Mouse (Mus musculus) heart, postnatal 25 days (tissue): ENCODE measurements around the gene Pet117. TPM values are rescaled to one million over a fixed set of nuclear protein-coding genes. Genes with fewer than 3 reads are reported as not detected.
A peak's percentile ranks its signal among the peaks of the same experiment; 100 is the strongest.
"Not testable (repeated sequence)": the region's sequence is repeated elsewhere in the genome, so short reads cannot be mapped to it uniquely, and the experiment has no call there.

Experiments
- DNase-seq: peaks from one replicate; pipeline ENCODE4 v3.0.0; 2022; ENCODE audit warnings: low spot score
- intact Hi-C: fragments of 180-260 bp; cut with DNase I; formaldehyde crosslinking; loops from one replicate; pipeline ENCODE4 v1.15.1; 2025
- total RNA-seq, 2 experiments: library from RNA; stranded (reverse); gene quantifications; 2 replicates each; pipeline ENCODE4 v1.2.3; 2021

The Pet117 gene
- total RNA-seq, result 1 to 10 TPM; 8.0 to 9.4 TPM

DNA sequence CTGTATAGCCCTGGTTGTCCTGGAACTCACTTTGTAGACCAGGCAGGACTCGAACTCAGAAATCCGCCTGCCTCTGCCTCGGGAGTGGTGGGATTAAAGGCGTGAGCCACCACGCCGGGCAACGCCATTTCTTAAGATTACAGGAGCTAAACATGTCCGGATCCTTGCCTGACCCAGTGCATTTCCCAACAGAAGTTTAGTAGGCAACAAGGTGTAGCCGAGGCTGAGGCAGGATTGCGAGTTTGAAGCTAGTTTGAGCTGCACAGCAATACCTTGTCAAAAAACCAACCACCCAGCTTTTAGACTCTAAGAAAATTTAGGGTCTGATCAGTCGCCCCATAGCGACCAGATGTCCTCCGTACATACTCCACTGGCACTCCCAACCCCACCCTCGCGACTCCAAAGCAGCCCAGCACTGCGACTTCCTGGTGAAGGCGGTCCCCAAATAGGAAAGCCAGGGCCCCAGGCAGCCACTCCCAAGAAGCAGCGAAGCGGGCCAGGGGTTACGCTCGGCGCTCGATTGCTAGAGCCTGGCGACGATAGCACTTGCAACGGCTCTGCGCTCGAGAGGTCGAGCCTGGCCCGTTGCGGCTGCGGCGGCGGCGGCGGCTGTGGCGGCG lies at the start of gene Pet117, which contains the start of gene Kat14:
Gene Pet117 (plus strand): TSS at position 597 of the 620 bp plus-strand sequence.
Gene Kat14 (plus strand): TSS at position 584 of the 620 bp plus-strand sequence.
- intact Hi-C loops, result loop anchor here (5.0 to 10.0 kb wide), 4 partner anchors 89 to 1304 kb away; partner anchors contain the start of genes Dstn, Mgme1, Snrpb2 and Snx5

GRCm38 (mm10) chr2:144324218-144324617 lies 44.6 kb upstream of the Pet117 start:
- intact Hi-C loops, result no loop called here
- no peak for DNase-seq

More for the DNA sequence above, at the start of gene Pet117, which contains the start of gene Kat14:
- DNase-seq, result peak; percentile 93

- intact Hi-C loops, result no loop called here
- no peak for DNase-seq
These were observed 39.3 kb upstream of the Pet117 start for GRCm38 (mm10) chr2:144329451-144329850.

GRCm38 (mm10) chr2:144329937-144330336 lies 38.9 kb upstream of the Pet117 start:
- intact Hi-C loops, result no loop called here

DNA sequence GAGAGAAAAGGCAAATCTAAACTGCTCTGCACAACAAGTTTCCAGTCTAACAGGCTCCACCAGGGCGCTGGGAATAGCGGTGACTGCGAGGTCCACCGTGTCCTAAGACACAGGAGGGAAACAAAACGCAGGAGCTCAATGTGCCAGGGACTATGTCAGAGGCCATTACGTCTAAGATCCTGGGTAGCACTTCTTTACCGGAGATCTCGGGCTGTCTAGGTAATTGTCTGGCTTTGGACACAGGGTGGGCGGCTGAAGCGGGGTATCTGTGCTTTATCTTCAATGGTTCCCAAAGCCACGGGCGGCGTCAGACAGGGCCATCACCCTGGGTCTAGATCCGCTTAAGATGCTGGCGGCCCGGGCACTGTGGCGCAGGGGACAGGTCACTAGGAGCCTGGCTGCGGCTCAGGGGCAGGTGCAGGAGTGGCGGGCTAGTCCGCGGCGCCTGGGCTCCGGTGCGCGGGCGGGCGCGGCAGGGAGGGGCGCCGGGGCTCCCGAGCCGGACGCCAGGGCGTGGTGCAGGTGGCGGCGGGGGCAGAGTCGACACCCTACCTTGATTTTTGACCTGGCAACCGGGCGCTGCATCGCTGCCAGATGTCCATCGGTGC lies 38.3 kb upstream of the Pet117 start:
- no peak for DNase-seq

More at GRCm38 (mm10) chr2:144329937-144330336, 38.9 kb upstream of the Pet117 start:
- no peak for DNase-seq

DNA sequence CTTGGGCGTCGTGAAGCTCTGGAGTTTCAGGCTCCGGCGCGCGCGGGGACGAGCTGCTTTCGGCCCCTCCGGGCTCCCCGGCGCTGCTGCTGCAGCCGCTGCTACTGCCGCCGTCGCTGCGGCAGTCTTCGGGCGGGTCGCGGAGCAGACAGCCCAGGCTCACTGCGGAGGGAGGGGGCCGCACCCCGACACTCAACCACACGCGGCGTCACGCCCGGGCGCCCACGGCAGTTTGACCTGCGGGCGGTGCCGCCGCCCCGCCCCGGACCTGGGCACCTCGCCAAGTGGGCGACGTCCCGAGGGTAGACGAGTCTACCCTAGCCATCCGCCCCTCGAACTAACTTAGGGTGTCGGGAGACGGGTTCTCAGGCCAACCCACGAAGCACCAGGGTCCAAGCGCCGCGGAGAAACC lies 37.8 kb upstream of the Pet117 start:
- no peak for DNase-seq
- intact Hi-C loops, result no loop called here

More for the DNA sequence above, 38.3 kb upstream of the Pet117 start:
- intact Hi-C loops, result no loop called here

- intact Hi-C loops, result no loop called here
- DNase-seq, result no peak
These were observed 37.1 kb upstream of the Pet117 start, which contains the start of gene Ovol2 for GRCm38 (mm10) chr2:144331401-144332302. Gene Ovol2 (minus strand): TSS chr2:144332146.

DNA sequence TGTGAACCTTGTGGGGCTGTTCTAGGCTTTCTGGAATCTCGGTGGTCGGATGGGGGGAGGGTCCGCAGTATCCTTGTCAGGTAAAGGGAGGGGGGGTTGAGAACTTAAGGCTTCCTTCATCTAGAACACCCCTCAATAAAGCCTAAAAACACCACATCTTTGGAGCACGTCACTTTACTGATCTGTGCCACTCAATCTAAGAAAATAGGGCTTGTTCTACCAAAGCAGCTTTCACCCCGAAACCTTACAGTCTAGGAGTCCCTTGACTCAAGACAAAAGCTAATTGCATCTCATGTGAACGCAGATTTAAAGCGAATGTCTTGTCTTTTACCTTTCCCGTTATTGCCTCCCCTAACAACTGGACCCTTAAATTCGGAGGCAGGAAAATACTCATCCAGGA lies 36.3 kb upstream of the Pet117 start:
- intact Hi-C loops, result no loop called here
- DNase-seq, result no peak

DNA sequence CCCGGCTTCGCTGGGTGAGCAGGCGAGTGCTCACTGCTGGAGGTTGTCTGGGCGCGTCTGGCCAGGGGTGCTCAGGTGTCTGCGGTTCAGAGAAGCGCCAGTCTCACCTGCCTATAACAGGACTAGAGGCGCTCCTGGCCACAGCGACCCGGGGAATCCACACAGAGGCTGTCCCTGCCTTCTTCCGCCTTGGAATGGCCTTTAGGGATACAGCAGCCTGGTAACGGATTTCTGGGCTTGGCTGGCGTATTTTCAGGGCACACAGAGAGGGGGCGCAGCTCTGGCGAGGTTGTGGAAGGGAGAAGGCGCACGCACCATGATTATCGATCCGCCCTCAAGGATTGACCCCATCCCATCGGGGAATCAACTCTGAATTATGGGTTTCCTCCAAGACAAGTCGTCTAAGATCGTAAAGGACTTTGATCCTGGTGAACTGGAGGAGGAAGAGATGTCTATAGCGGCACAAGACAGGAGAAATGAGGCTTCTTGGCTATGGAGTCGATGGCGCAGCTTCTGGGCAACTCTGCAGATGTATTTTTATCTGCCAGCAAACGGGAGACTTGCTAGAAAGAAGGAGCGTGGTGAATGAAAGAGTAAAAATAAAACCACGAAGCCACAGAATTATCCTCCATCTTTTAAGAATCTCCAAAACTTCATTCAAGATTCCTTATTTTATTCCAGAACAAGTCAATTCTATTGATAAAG lies 35.5 kb upstream of the Pet117 start:
- DNase-seq, result no peak
- intact Hi-C loops, result no loop called here

DNA sequence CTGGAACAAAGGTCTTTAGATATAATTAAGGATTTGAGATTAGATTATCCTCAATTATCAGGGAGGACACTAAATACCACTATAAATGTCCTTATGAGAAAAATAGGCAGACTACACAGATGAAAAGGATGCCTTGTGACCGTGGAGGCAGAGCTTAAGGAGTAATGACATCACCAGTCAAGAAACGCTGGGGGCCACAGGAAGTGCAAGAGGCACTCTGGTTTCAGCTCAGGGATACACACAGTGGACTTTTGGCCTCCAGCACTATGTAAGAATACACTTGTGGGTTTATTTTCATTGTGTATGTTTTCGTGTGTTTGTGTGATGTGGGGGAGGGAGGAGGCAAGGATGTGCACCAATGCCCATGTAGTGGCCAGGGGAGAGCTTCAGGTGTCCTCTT lies 31.6 kb upstream of the Pet117 start:
- no peak for DNase-seq
- intact Hi-C loops, result no loop called here

DNA sequence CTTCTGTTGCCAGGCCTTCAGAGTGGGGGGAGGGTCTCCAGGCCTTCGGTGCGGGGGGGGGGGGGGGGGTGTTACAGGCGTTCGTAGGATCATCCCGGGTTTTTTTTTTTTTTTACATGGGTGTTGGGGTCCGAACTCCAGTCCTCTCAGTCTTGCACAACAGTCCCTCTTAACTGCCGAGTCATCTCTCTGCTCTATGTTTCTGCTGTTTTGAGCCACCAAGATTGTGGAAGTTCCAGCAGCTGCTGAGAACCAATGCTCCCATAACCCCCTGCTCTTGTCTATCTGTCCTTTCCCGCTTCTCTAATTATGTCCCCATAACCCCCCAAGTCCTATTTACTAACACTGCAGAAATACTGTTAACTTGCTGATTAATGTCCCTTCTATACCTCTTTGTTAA lies 31.1 kb upstream of the Pet117 start:
- no peak for DNase-seq
- intact Hi-C loops, result no loop called here

- intact Hi-C loops, DNase-seq: not testable (repeated sequence)
These were observed 30.6 kb upstream of the Pet117 start for GRCm38 (mm10) chr2:144338149-144338548.

DNA sequence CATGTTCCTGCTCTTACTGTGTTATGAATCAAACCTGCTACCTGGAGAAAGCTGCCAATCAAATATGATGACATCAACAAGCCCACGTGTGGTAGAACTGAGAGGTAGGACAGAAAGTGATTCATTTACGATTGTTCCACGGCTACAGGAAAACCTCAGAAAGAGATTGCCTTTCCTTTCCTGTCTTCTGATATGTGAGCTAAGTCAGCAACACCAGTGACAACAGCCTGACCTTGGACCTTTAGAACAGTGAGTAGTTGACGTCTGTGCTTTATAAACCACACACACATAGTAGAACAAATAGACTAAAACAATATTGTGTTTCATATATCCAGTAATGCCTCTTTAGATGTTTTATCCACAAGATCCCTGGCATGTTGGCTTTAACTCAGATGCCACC lies 25.6 kb upstream of the Pet117 start:
- intact Hi-C loops, result no loop called here
- DNase-seq, result no peak

DNA sequence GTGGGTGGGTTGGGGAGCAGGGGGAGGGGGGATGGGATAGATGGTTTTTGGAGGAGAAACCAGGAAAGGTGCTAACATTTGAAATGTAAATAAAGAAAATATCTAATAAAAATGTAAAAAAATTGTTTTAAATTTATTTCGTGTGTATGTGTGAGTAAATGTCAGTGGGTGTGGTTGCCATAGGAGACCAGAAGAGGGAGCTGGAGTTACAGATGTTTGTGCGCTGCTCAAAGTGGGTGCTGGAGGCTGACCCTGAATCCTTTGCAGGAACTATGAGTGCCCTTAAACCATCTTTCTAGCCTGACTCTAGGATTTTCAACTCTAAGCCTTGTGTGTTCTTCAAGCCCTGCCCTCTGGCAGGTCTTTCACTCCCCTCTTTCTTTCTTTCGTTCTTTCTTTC lies 20.3 kb upstream of the Pet117 start:
- intact Hi-C loops, result loop anchor here (5.0 kb wide), 1 partner anchor 104 kb away; no protein-coding TSS in a partner anchor
- no peak for DNase-seq

DNA sequence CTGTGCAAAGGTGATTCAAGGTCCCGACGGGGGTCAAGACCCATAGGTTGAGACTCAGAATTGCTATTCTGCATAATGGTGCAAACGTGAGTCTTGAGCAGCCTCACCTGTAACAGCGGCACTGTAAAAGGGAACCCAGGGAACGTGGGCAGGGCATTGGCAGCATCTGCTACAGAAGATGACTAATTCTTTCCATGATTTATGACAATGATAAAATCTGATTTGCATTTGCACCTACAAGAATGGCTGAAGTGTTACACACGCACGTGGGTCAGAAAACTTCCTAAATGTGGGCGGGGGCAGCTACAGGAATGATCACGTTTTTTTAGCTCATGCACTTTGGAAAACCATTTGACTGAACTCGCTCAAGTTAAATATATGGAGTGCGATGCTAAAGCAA lies 16.0 kb upstream of the Pet117 start:
- DNase-seq, result no peak
- intact Hi-C loops, result no loop called here

DNA sequence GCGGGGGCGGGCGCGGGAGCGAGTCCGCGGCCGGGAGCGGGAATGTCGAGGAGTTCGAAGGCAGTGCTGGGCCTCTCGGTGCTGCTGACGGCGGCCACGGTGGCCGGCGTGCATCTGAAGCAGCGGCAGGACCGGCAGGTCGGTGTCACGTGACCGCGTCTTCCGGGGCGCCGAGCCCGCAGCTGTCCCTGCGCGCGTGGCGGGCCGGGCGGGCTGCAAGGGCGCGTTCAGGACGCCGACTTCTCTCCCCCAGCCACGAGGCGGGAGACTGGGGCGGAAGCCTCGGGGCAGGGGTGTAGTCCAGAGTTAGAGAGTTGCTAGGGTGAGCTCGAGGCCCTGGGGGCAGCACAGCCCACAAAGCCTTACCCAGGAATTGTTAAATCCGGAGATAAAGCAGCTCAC lies 225 bp downstream of the Pet117 start:
- no peak for DNase-seq
- intact Hi-C loops, result loop anchor here (5.0 to 10.0 kb wide), 4 partner anchors 88 to 1304 kb away; partner anchors contain the start of genes Dstn, Mgme1, Snrpb2 and Snx5

- intact Hi-C loops, result loop anchor here (5.0 to 10.0 kb wide), 4 partner anchors 88 to 1305 kb away; partner anchors contain the start of genes Dstn, Mgme1, Snrpb2 and Snx5
- no peak for DNase-seq
These were observed 715 bp downstream of the Pet117 start for GRCm38 (mm10) chr2:144369511-144369910.

DNA sequence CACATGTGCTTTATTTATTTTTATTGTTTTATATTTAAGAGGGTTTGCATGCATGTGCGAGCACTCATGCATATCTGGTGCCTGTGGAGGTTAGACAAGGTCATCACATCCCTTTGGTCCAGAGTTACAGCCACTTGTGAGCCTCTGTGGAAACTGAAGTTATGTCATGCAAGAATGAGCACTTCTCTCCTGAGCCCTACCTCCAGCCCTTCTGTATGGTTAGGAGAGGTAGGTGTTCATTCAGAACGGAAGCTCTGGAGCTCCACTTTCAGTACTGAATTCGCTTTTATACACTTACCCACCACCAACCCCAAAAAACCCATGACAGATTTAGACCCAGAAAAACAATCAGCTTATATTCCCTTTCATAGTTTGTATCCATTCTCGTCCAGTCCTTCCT lies 2.8 kb downstream of the Pet117 start:
- DNase-seq, result no peak
- intact Hi-C loops, result loop anchor here (2.0 kb wide), 1 partner anchor 155 kb away; the partner anchor contains the start of genes Dzank1 and Polr3f

DNA sequence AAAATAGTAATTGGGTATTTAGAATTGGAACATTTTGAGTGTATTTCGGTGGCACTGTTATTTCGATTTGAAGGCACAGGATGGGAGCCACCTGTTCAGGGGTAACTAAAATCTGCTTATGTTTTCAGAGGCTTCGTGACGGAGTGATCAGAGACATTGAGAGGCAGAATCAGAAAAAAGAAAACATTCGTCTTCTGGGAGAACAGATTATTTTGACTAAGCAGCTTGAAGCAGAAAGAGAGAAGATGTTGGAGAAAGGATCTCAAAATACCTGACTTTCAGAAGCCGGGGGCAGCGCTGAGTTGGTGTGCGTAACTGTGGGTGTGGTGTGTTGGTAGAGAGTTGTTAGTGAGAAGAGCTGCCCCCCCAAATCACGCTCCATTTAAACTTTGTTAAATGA lies 4.3 kb downstream of the Pet117 start:
- no peak for DNase-seq
- intact Hi-C loops, result no loop called here
